Mouse (Mus musculus) thymus, adult 2 months (tissue): Measurements from ENCODE around the gene Pigx. TPM values are rescaled to one million over a fixed set of nuclear protein-coding genes. Genes with fewer than 3 reads are reported as not detected.
"Not testable (repeated sequence)": the region's sequence is repeated elsewhere in the genome, so short reads cannot be mapped to it uniquely, and the experiment has no call there.

Source experiments
- DNase-seq: peaks from one replicate; pipeline ENCODE4 v3.0.0; 2021
- H3K27ac ChIP-seq: fragments of 200-500 bp; 2 replicates; pipeline ENCODE4 v1.5.1; 2012; ENCODE audit warnings: low read length, control low read depth; ENCODE audit not compliant: control insufficient read depth, insufficient read depth
- H3K27me3 ChIP-seq: fragments of 200-500 bp; 2 replicates; pipeline ENCODE4 v1.6.1; 2012; ENCODE audit warnings: mild to moderate bottlenecking, low read length, moderate library complexity, mixed read lengths; ENCODE audit not compliant: control insufficient read depth, insufficient read depth
- H3K36me3 ChIP-seq: fragments of 200-500 bp; 2 replicates; pipeline ENCODE4 v1.6.1; 2012; ENCODE audit warnings: mild to moderate bottlenecking, low read length, moderate library complexity; ENCODE audit not compliant: control insufficient read depth, insufficient read depth
- H3K4me1 ChIP-seq: fragments of 200-500 bp; replicated peaks from 2 replicates; pipeline ENCODE4 v1.6.1; 2012; ENCODE audit warnings: low read length; ENCODE audit not compliant: control insufficient read depth, insufficient read depth
- H3K4me3 ChIP-seq: fragments of 200-500 bp; 2 replicates; pipeline ENCODE4 v1.5.1; 2012; ENCODE audit warnings: mild to moderate bottlenecking, low read length, control low read depth, moderate library complexity; ENCODE audit not compliant: control insufficient read depth, insufficient read depth
- CTCF ChIP-seq: fragments of 200-500 bp; IDR thresholded peaks from 2 replicates; pipeline ENCODE4 v1.5.1; 2012; ENCODE audit warnings: mild to moderate bottlenecking, control low read depth, low read length, moderate library complexity, borderline replicate concordance; ENCODE audit not compliant: control insufficient read depth, poor library complexity, insufficient read depth; ENCODE audit errors: extremely low read depth
- POLR2A ChIP-seq: fragments of 200-500 bp; IDR thresholded peaks from 2 replicates; pipeline ENCODE4 v1.6.1; 2012; ENCODE audit warnings: mild to moderate bottlenecking, low read length, control low read depth, moderate library complexity; ENCODE audit not compliant: control insufficient read depth, poor library complexity, insufficient read depth; ENCODE audit errors: extremely low read depth
- WGBS: fragments of 180-500 bp; shearing (Covaris S2); methylation state at CpG from one replicate; pipeline ENCODE4 v1.1.7; 2018; 5-methylcytosine and 5-hydroxymethylcytosine counted together
- polyA plus RNA-seq: library from polyadenylated mRNA; depleted of rRNA; stranded (reverse); fragments of >200 nt; gene quantifications from 2 replicates; pipeline ENCODE4 v1.2.3, GENCODE M21; 2012

Gene Pigx
- polyA plus RNA-seq, 1 experiment, result 89.5 TPM

GRCm38 (mm10) chr16:32098897-32099637, 473 bp downstream of the Pigx start:
- WGBS, result under 1% methylated on average over 39 of the region's 39 CpGs
- DNase-seq, result peak; percentile 57
- no peak for TF ChIP-seq CTCF
- TF ChIP-seq POLR2A, result no peak; the same call in 1 of the 2 replicates
- H3K4me1 ChIP-seq, result peaks cover 4% of the 10 kb centered on the region; the same call in 1 of the 2 replicates
- no peaks in the 10 kb centered on the region for H3K27me3 ChIP-seq
- peak overlapping the region; percentile 90 for H3K4me3 ChIP-seq
- peaks cover 9% of the 10 kb centered on the region; the same call in 1 of the 2 replicates for H3K36me3 ChIP-seq
- H3K27ac ChIP-seq, result peak overlapping the region; percentile 40

DNA sequence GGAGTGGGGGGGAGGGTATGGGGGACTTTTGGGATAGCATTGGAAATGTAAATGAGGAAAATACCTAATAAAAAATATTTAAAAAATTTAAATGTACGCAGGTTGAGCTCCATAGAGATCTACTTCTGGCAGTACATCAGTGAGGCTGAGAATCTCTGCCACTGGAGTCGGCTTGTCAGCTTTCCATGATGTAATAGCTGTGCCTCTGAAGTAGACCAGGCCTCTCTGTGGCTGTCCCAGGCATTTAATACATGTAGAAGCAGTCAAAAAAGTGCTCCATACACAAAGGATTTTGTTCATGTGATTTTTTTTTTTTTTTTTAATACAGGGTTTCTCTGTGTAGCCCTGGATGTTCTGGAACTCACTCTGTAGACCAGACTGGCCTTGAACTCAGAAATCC, 1.8 kb downstream of the Pigx start:
- not testable (repeated sequence) for H3K36me3 ChIP-seq, DNase-seq, H3K4me1 ChIP-seq, H3K27me3 ChIP-seq, H3K4me3 ChIP-seq, H3K27ac ChIP-seq
- 89% methylated on average over 2 of the region's 2 CpGs for WGBS

DNA sequence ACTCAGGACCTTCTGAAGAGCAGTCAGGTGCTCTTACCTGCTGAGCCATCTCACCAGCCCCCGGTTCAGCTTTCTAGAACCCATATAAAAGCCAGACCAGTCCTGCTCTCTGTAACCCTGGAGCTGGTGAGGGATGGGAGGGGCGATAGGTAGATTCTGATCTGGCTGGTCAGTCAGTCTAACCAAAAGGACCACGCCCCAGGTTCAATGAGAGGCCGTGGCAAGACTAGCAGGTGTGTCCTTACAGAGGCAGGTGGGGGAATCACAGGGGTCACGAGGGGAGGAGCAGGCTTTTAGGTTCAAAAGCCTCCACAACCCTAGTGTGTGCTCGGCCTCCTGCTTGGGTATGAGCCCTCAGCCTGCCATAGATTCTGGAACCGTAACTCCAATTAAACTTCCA, 8.1 kb downstream of the Pigx start:
- TF ChIP-seq POLR2A (no peak), CTCF (no peak)
- no peak overlapping the region for H3K4me3 ChIP-seq
- H3K27ac ChIP-seq, result no peak overlapping the region
- peaks cover 14% of the 10 kb centered on the region for H3K4me1 ChIP-seq
- peaks cover 44% of the 10 kb centered on the region for H3K36me3 ChIP-seq
- H3K27me3 ChIP-seq, result no peaks in the 10 kb centered on the region
- DNase-seq, result no peak
- WGBS, result 97% methylated on average over 7 of the region's 7 CpGs

DNA sequence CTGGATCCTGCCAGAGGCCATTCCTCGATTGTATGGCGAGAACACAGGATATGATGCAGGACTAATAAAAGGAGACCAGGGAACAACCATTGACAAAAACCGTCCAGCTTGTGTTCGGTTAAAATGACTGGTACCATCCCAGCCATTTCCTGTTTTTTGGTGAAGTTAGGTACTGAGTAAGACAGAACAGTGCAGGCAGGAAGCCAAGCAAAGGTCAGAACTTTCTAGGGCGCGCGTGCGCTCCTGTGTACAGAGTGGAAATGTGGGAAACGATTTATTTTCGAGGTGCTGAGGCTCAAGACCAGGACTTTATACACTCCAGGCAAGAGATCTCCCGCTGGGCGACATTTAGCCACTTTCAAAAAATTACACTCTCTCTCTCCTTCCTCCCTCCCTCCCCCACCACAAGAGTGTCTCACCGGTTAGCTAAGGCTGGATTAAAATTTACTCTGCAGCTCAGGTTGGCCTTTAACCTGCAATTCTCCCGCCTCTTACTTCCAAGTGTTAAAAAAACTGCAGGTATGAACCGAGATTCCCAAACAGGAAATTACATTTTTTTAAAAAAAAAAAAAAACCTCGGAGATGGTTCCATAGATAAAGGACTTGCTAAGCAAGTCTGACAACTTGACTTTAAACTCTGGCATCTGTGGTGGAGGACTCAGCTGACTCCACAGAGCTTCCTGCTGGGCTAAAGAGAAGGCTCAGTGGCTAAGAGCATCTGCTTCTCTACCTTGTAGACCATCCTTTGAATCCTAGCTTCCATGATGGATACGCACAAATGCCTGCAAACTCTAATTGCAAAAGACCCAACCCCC, 11.7 kb downstream of the Pigx start:
- peak; percentile 55 for DNase-seq
- H3K27me3 ChIP-seq, result no peaks in the 10 kb centered on the region
- H3K36me3 ChIP-seq, result peaks cover 61% of the 10 kb centered on the region
- 9% methylated on average over 17 of the region's 17 CpGs for WGBS
- peak overlapping the region; percentile 87 for H3K27ac ChIP-seq
- no peak overlapping the region; the same call in 1 of the 2 replicates for H3K4me3 ChIP-seq
- H3K4me1 ChIP-seq, result peaks cover 14% of the 10 kb centered on the region
- TF ChIP-seq CTCF (no peak), POLR2A (no peak)

DNA sequence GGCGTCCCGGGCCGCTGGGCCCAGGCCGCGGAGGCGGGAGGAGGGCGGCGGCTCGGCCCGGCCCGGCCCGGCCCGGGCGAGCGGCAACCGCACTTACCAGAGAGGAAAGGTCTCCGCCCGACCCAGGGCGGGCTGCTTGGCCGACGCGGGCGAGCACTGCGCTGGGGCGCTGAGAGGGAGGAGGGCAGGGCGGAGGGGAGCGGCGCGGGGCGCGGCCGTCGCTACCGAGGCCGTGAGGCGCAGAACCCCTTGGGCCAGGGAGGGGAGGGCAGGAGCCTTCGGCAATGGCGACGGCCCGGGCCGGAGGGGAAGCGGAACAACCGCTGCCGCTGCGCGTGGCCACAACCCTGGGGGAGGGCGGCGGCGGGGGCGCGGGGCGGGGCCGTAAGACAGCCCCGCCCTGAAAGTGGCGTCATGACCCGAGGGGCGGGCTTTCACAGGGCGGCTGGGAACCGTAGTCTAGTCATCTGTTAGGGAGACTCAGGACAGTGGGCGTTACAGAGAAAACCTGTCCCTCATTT, 20.5 kb downstream of the Pigx start, which contains the start of gene Pak2:
Gene Pak2 (minus strand): TSS at position 352 of the 521 bp plus-strand sequence.
- TF ChIP-seq POLR2A, result peak; percentile 76
- TF ChIP-seq CTCF, result no peak
- peak; percentile 78 for DNase-seq
- Histone ChIP-seq H3K36me3 (0 out of 2 replicates have a peak, but pooled peaks cover 4% of the 10 kb centered on the region), H3K4me3 (peak within 1 kb of the TSS; percentile 95), H3K27me3 (no peaks in the 10 kb centered on the region), H3K27ac (peak within 1 kb of the TSS; percentile 51), H3K4me1 (peaks cover 4% of the 10 kb centered on the region)
- WGBS, result under 1% methylated on average over 59 of the region's 60 CpGs

DNA sequence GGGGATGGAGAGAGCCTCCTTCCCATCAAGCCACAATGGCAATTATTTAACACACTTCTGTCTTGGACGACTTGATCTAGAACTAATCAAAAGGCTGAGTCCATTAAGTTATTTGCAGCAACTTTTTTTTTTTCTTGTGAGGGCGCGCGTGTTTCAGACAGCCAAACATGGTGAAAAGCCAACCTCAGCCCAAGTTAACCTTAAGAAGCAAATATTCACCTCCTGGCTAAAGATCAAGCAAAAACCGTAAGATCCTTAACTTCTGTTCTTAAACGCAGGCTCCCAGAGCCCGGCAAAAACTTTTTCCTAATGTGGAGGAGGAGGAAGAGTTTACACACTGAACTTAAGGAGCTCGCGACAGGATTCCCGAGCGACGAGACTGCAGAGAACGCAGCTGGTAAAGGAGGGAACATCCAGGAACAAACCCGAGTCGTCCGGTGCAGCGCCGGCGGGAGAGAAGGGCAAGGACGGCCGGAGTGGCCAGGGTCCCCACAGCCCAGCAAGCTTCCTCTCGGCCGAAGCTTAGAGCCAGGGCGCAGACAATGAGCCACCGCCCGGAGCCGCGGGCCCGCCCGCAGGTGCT, 21.0 kb downstream of the Pigx start:
- WGBS, result under 1% methylated on average over 30 of the region's 30 CpGs

More for the DNA sequence above, 21.0 kb downstream of the Pigx start:
- no peak for TF ChIP-seq CTCF
- no peak for TF ChIP-seq POLR2A
- DNase-seq, result peak; percentile 40
- Histone ChIP-seq H3K27ac (peak overlapping the region; percentile 51), H3K4me1 (peaks cover 4% of the 10 kb centered on the region), H3K27me3 (no peaks in the 10 kb centered on the region), H3K4me3 (peak overlapping the region; percentile 95), H3K36me3 (0 out of 2 replicates have a peak, but pooled peaks cover 2% of the 10 kb centered on the region)
